In genomic region chr7:27474490-27474954, GRCm38 (mm10) we compare ENCODE assay signal across 8 mouse cellular contexts. TPM values are rescaled to one million over a fixed set of nuclear protein-coding genes. Genes with fewer than 3 reads are reported as not detected.
A peak's percentile ranks its signal among the peaks of the same experiment; 100 is the strongest.
DNase-seq lines count a peak whose midpoint lies in the region; ATAC-seq lines count a peak whose summit lies in the region.

No protein-coding gene starts in this region.

- peaks cover 22% of the 10 kb centered on the region for H3K36me3 ChIP-seq in intestine, embryonic 14.5 days (ENCODE audit: control insufficient read depth, insufficient read depth, low read length)

- H3K9ac ChIP-seq in intestine, embryonic 14.5 days (ENCODE audit: low read length): peak overlapping the region; percentile 49

- ATAC-seq in intestine, embryonic 14.5 days (replicated peaks; ENCODE audit: low FRiP score, low TSS enrichment, low read depth): peak; percentile 88

- peaks cover 7% of the 10 kb centered on the region for H3K4me1 ChIP-seq in intestine, embryonic 14.5 days (replicated peaks; ENCODE audit: control insufficient read depth, insufficient read depth, low read length)

- H3K9me3 ChIP-seq in intestine, embryonic 14.5 days (ENCODE audit: control insufficient read depth, low read length): no peaks in the 10 kb centered on the region

- intact Hi-C loops in gastrocnemius, postnatal 14 days (cut with DNase I; ENCODE audit: low total_unique reads): loop anchor here (10.0 kb wide), 1 partner anchor 50 kb away; the partner anchor contains the start of gene Hipk4
- intact Hi-C loops in left cerebral cortex, postnatal 14 days (cut with DNase I): no loop called here

- DNase-seq in adrenal gland, adult (ENCODE audit: inconsistent age in 2 of 2, low spot score in 1 of 2): peak; percentile 99
- peak; percentile 100 for DNase-seq in embryo, embryonic 10.5 days (ENCODE audit: low spot score)
- DNase-seq in gastrocnemius, postnatal 14 days: peak; percentile 99
- peak; percentile 95 for DNase-seq in intestine, embryonic 14.5 days (ENCODE audit: low spot score)
- peak; percentile 96 to 97 for DNase-seq in left cerebral cortex, postnatal 14 days (ENCODE audit: low spot score in 2 of 2)
- peak; percentile 99 for DNase-seq in mesoderm, embryonic 11.5 days (ENCODE audit: low read depth, low spot score)
- peak; percentile 97 to 99 for DNase-seq in right cerebral cortex, postnatal 36 days (ENCODE audit: low spot score in 2 of 2)
- peak; percentile 99 for DNase-seq in yolk sac, embryonic 10.5 days (ENCODE audit: low spot score)

- WGBS in intestine, embryonic 14.5 days: under 1% methylated on average over 20 of the region's 23 CpGs

- peak overlapping the region; percentile 47 for H3K4me2 ChIP-seq in intestine, embryonic 14.5 days (ENCODE audit: low read length)

- H3K27me3 ChIP-seq in intestine, embryonic 14.5 days (replicated peaks; ENCODE audit: control insufficient read depth, insufficient read depth, low read length): no peaks in the 10 kb centered on the region

- H3K27ac ChIP-seq in intestine, embryonic 14.5 days (ENCODE audit: low read depth): peak overlapping the region; percentile 85

- peak overlapping the region; percentile 79 for H3K4me3 ChIP-seq in intestine, embryonic 14.5 days (ENCODE audit: low read depth, low read length)

RNA-seq across cellular contexts. Expression of gene Sertad3, which starts 1.0 kb away (rescaled TPM):
- total RNA-seq in gastrocnemius, postnatal 14 days (2021): 10 to 100 TPM in 1 of 2 experiments, 1 to 10 TPM in 1; 9.0 to 10.0 TPM
- 25.2 and 29.0 TPM in 2 replicates for polyA plus RNA-seq in intestine, embryonic 14.5 days (2014; fragmentation: Nextera tagmentation; extraction: Ambion mirVana)
- total RNA-seq in left cerebral cortex, postnatal 14 days (2021): 1 to 10 TPM; 3.0 to 3.1 TPM

RNA-seq across cellular contexts. Expression of gene Sertad1, which starts 12.2 kb away (rescaled TPM):
- total RNA-seq in gastrocnemius, postnatal 14 days (2021): 10 to 100 TPM in 1 of 2 experiments, 1 to 10 TPM in 1; 8.7 to 10.1 TPM
- polyA plus RNA-seq in intestine, embryonic 14.5 days (2014; fragmentation: Nextera tagmentation; extraction: Ambion mirVana): 33.9 and 38.4 TPM in 2 replicates
- total RNA-seq in left cerebral cortex, postnatal 14 days (2021): 10 to 100 TPM in 1 of 2 experiments, 1 to 10 TPM in 1; 8.7 to 12.9 TPM

RNA-seq across cellular contexts. Expression of gene Prx, which starts 24.6 kb away (rescaled TPM):
- total RNA-seq in gastrocnemius, postnatal 14 days (2021): 10 to 100 TPM; 11.2 to 48.8 TPM
- polyA plus RNA-seq in intestine, embryonic 14.5 days (2014; fragmentation: Nextera tagmentation; extraction: Ambion mirVana): 1.5 and 1.6 TPM in 2 replicates
- under 1 TPM; 0.57 to 0.66 TPM for total RNA-seq in left cerebral cortex, postnatal 14 days (2021)

RNA-seq across cellular contexts. Expression of gene Blvrb, which starts 26.7 kb away (rescaled TPM):
- total RNA-seq in gastrocnemius, postnatal 14 days (2021): 10 to 100 TPM; 11.8 to 15.9 TPM
- 52.3 and 54.0 TPM in 2 replicates for polyA plus RNA-seq in intestine, embryonic 14.5 days (2014; fragmentation: Nextera tagmentation; extraction: Ambion mirVana)
- 10 to 100 TPM; 11.7 to 13.0 TPM for total RNA-seq in left cerebral cortex, postnatal 14 days (2021)

RNA-seq across cellular contexts. Expression of gene Sptbn4, which starts 27.0 kb away (rescaled TPM):
- total RNA-seq in gastrocnemius, postnatal 14 days (2021): under 1 TPM; 0.04 to 0.06 TPM
- 0.34 and 0.48 TPM in 2 replicates for polyA plus RNA-seq in intestine, embryonic 14.5 days (2014; fragmentation: Nextera tagmentation; extraction: Ambion mirVana)
- total RNA-seq in left cerebral cortex, postnatal 14 days (2021): 100 to 1,000 TPM; 128 to 132 TPM

Comparison
In these comparisons a context has a peak if more than half of its experiments do, and no peak if none do; other contexts are left out.
1. Peak in every context shown above with its lines: DNase-seq, ATAC-seq, H3K4me3 ChIP-seq and H3K27ac ChIP-seq.
2. RNA of gene Prx, which starts 24.6 kb away (total RNA-seq): 11.2 to 48.8 TPM in gastrocnemius, postnatal 14 days; 0.57 to 0.66 TPM in left cerebral cortex, postnatal 14 days; every median in the first group is over 4 times any median in the second.